Mouse (Mus musculus): ENCODE data around the gene Dlgap4. TPM values are rescaled to one million over a fixed set of nuclear protein-coding genes. Genes with fewer than 3 reads are reported as not detected.
A peak's percentile ranks its signal among the peaks of the same experiment; 100 is the strongest.

Gene Dlgap4
- polyA plus RNA-seq, 1 experiment from 2014 or later = 96.6 TPM

GRCm38 (mm10) chr2:156584797-156585471 is 28.6 kb upstream of the Dlgap4 start:
- no peak overlapping the region for H3K27ac ChIP-seq (replicated peaks)
- H3K9ac ChIP-seq = no peak overlapping the region
- no peaks in the 10 kb centered on the region for H3K36me3 ChIP-seq
- H3K4me2 ChIP-seq (replicated peaks) = no peak overlapping the region
- H3K4me3 ChIP-seq (replicated peaks) = no peak overlapping the region
- 29% methylated on average over 14 of the region's 14 CpGs for WGBS
- H3K9me3 ChIP-seq (replicated peaks) = no peaks in the 10 kb centered on the region
- peaks cover 3% of the 10 kb centered on the region; the same call in 1 of the 2 replicates for H3K27me3 ChIP-seq
- peaks cover 12% of the 10 kb centered on the region for H3K4me1 ChIP-seq
- ATAC-seq (ENCODE audit: insufficient number of reproducible peaks, low FRiP score, low TSS enrichment, low read depth) = no peak

- ATAC-seq (ENCODE audit: insufficient number of reproducible peaks, low FRiP score, low TSS enrichment, low read depth) = no peak
- H3K9me3 ChIP-seq (replicated peaks) = no peaks in the 10 kb centered on the region
- H3K4me1 ChIP-seq = peaks cover 10% of the 10 kb centered on the region; the same call in 1 of the 2 replicates
- no peak overlapping the region for H3K4me2 ChIP-seq (replicated peaks)
- H3K9ac ChIP-seq = no peak overlapping the region
- no peak overlapping the region for H3K27ac ChIP-seq (replicated peaks)
- 88% methylated on average over 9 of the region's 9 CpGs for WGBS
- H3K4me3 ChIP-seq (replicated peaks) = no peak overlapping the region
- no peaks in the 10 kb centered on the region for H3K36me3 ChIP-seq
- H3K27me3 ChIP-seq = peaks cover 3% of the 10 kb centered on the region; the same call in 1 of the 2 replicates
Observed at GRCm38 (mm10) chr2:156589481-156589880, 24.0 kb upstream of the Dlgap4 start.

GRCm38 (mm10) chr2:156594987-156595490 is 18.5 kb upstream of the Dlgap4 start:
- Histone ChIP-seq H3K27ac (replicated peaks) (no peak overlapping the region), H3K27me3 (no peaks in the 10 kb centered on the region), H3K4me2 (replicated peaks) (no peak overlapping the region), H3K4me3 (replicated peaks) (no peak overlapping the region), H3K4me1 (peaks cover 10% of the 10 kb centered on the region; the same call in 1 of the 2 replicates), H3K9me3 (replicated peaks) (no peaks in the 10 kb centered on the region), H3K9ac (no peak overlapping the region), H3K36me3 (no peaks in the 10 kb centered on the region)
- ATAC-seq (ENCODE audit: insufficient number of reproducible peaks, low FRiP score, low TSS enrichment, low read depth) = no peak
- WGBS = 29% methylated on average over 15 of the region's 15 CpGs

- 76% methylated on average over 7 of the region's 7 CpGs for WGBS
Observed at GRCm38 (mm10) chr2:156602581-156602980, 10.9 kb upstream of the Dlgap4 start.

GRCm38 (mm10) chr2:156603671-156604070 is 9.8 kb upstream of the Dlgap4 start:
- WGBS = 77% methylated on average over 9 of the region's 9 CpGs
- H3K9me3 ChIP-seq (replicated peaks) = no peaks in the 10 kb centered on the region
- no peak for ATAC-seq (ENCODE audit: insufficient number of reproducible peaks, low FRiP score, low TSS enrichment, low read depth)
- H3K27ac ChIP-seq (replicated peaks) = no peak overlapping the region
- peaks cover 9% of the 10 kb centered on the region; the same call in 1 of the 2 replicates for H3K27me3 ChIP-seq
- no peaks in the 10 kb centered on the region for H3K4me1 ChIP-seq
- no peak overlapping the region for H3K9ac ChIP-seq
- no peaks in the 10 kb centered on the region for H3K36me3 ChIP-seq
- H3K4me3 ChIP-seq (replicated peaks) = no peak overlapping the region
- no peak overlapping the region for H3K4me2 ChIP-seq (replicated peaks)

More at GRCm38 (mm10) chr2:156602581-156602980, 10.9 kb upstream of the Dlgap4 start:
- no peaks in the 10 kb centered on the region for H3K4me1 ChIP-seq
- H3K36me3 ChIP-seq = no peaks in the 10 kb centered on the region
- no peaks in the 10 kb centered on the region for H3K9me3 ChIP-seq (replicated peaks)
- no peak for ATAC-seq (ENCODE audit: insufficient number of reproducible peaks, low FRiP score, low TSS enrichment, low read depth)
- no peak overlapping the region for H3K27ac ChIP-seq (replicated peaks)
- H3K4me2 ChIP-seq (replicated peaks) = no peak overlapping the region
- no peaks in the 10 kb centered on the region for H3K27me3 ChIP-seq
- no peak overlapping the region for H3K4me3 ChIP-seq (replicated peaks)
- no peak overlapping the region for H3K9ac ChIP-seq

GRCm38 (mm10) chr2:156605144-156605543 is 8.4 kb upstream of the Dlgap4 start:
- 38% methylated on average over 3 of the region's 3 CpGs for WGBS
- Histone ChIP-seq H3K4me3 (replicated peaks) (no peak overlapping the region), H3K27ac (replicated peaks) (no peak overlapping the region), H3K4me2 (replicated peaks) (no peak overlapping the region), H3K9ac (no peak overlapping the region), H3K4me1 (no peaks in the 10 kb centered on the region), H3K36me3 (no peaks in the 10 kb centered on the region), H3K27me3 (peaks cover 10% of the 10 kb centered on the region), H3K9me3 (replicated peaks) (no peaks in the 10 kb centered on the region)
- ATAC-seq (ENCODE audit: insufficient number of reproducible peaks, low FRiP score, low TSS enrichment, low read depth) = no peak

- H3K4me3 ChIP-seq (replicated peaks) = no peak overlapping the region
- ATAC-seq (ENCODE audit: insufficient number of reproducible peaks, low FRiP score, low TSS enrichment, low read depth) = no peak
- 78% methylated on average over 5 of the region's 5 CpGs for WGBS
- no peaks in the 10 kb centered on the region for H3K36me3 ChIP-seq
- no peaks in the 10 kb centered on the region for H3K9me3 ChIP-seq (replicated peaks)
- no peaks in the 10 kb centered on the region for H3K4me1 ChIP-seq
- H3K9ac ChIP-seq = no peak overlapping the region
- H3K27me3 ChIP-seq = peaks cover 15% of the 10 kb centered on the region
- H3K27ac ChIP-seq (replicated peaks) = no peak overlapping the region
- no peak overlapping the region for H3K4me2 ChIP-seq (replicated peaks)
Observed at GRCm38 (mm10) chr2:156605971-156606370, 7.5 kb upstream of the Dlgap4 start.

GRCm38 (mm10) chr2:156613081-156613540 is 394 bp upstream of the Dlgap4 start:
- no peak overlapping the region for H3K9ac ChIP-seq
- H3K27ac ChIP-seq (replicated peaks) = no peak overlapping the region
- H3K4me2 ChIP-seq (replicated peaks) = peak overlapping the region; percentile 98
- peak; percentile 58 for ATAC-seq (ENCODE audit: insufficient number of reproducible peaks, low FRiP score, low TSS enrichment, low read depth)
- 1% methylated on average over 41 of the region's 41 CpGs for WGBS
- no peaks in the 10 kb centered on the region for H3K9me3 ChIP-seq (replicated peaks)
- peak overlapping the region; percentile 73 for H3K4me3 ChIP-seq (replicated peaks)
- H3K36me3 ChIP-seq = no peaks in the 10 kb centered on the region
- H3K27me3 ChIP-seq = peaks cover 61% of the 10 kb centered on the region
- H3K4me1 ChIP-seq = peaks cover 28% of the 10 kb centered on the region

- H3K4me2 ChIP-seq (replicated peaks) = peak overlapping the region; percentile 98
- no peak for ATAC-seq (ENCODE audit: insufficient number of reproducible peaks, low FRiP score, low TSS enrichment, low read depth)
- peak overlapping the region; percentile 56 for H3K9ac ChIP-seq
- H3K27me3 ChIP-seq = peaks cover 64% of the 10 kb centered on the region
- H3K4me3 ChIP-seq (replicated peaks) = peak overlapping the region; percentile 73
- no peak overlapping the region for H3K27ac ChIP-seq (replicated peaks)
- WGBS = 0% methylated on average over 18 of the region's 18 CpGs
- no peaks in the 10 kb centered on the region for H3K9me3 ChIP-seq (replicated peaks)
- H3K4me1 ChIP-seq = peaks cover 28% of the 10 kb centered on the region
- H3K36me3 ChIP-seq = no peaks in the 10 kb centered on the region
Observed at GRCm38 (mm10) chr2:156614258-156614556, 702 bp downstream of the Dlgap4 start.

GRCm38 (mm10) chr2:156614661-156615654 is 1.5 kb downstream of the Dlgap4 start:
- H3K9ac ChIP-seq = no peak overlapping the region
- H3K4me3 ChIP-seq (replicated peaks) = peak overlapping the region; percentile 73
- no peak for ATAC-seq (ENCODE audit: insufficient number of reproducible peaks, low FRiP score, low TSS enrichment, low read depth)
- H3K36me3 ChIP-seq = no peaks in the 10 kb centered on the region
- whole genome bisulfite sequencing = 11% methylated on average over 31 of the region's 31 CpGs
- no peak overlapping the region for H3K27ac ChIP-seq (replicated peaks)
- peak overlapping the region; percentile 98 for H3K4me2 ChIP-seq (replicated peaks)
- H3K9me3 ChIP-seq (replicated peaks) = no peaks in the 10 kb centered on the region
- H3K27me3 ChIP-seq = peaks cover 64% of the 10 kb centered on the region
- H3K4me1 ChIP-seq = peaks cover 28% of the 10 kb centered on the region

GRCm38 (mm10) chr2:156616513-156616912 is 3.0 kb downstream of the Dlgap4 start:
- no peak for ATAC-seq (ENCODE audit: insufficient number of reproducible peaks, low FRiP score, low TSS enrichment, low read depth)
- H3K9ac ChIP-seq = no peak overlapping the region
- peaks cover 58% of the 10 kb centered on the region for H3K27me3 ChIP-seq
- H3K4me3 ChIP-seq (replicated peaks) = no peak overlapping the region
- H3K36me3 ChIP-seq = no peaks in the 10 kb centered on the region
- WGBS = 55% methylated on average over 7 of the region's 7 CpGs
- H3K27ac ChIP-seq (replicated peaks) = no peak overlapping the region
- no peaks in the 10 kb centered on the region for H3K9me3 ChIP-seq (replicated peaks)
- peaks cover 28% of the 10 kb centered on the region for H3K4me1 ChIP-seq
- H3K4me2 ChIP-seq (replicated peaks) = no peak overlapping the region
